Mouse (Mus musculus) midbrain, embryonic 12.5 days (tissue): ENCODE measurements around the gene Lclat1. TPM values are rescaled to one million over a fixed set of nuclear protein-coding genes. Genes with fewer than 3 reads are reported as not detected.
"Not testable (repeated sequence)": the region's sequence is repeated elsewhere in the genome, so short reads cannot be mapped to it uniquely, and the experiment has no call there.

Experiments
- ATAC-seq: fragments of 200-750 bp; cut with Nextera tagmentation; 2 replicates; pipeline ENCODE4 v1.8.0; 2017; ENCODE audit warnings: low read depth, moderate TSS enrichment, moderate library complexity; ENCODE audit not compliant: low FRiP score
- H3K27ac ChIP-seq: fragments of 300-500 bp; sonication (generic); replicated peaks from 2 replicates; pipeline ENCODE4 v1.5.1; 2016; ENCODE audit warnings: mild to moderate bottlenecking
- H3K27me3 ChIP-seq: fragments of 300-500 bp; sonication (generic); 2 replicates; pipeline ENCODE4 v1.6.1; 2016; ENCODE audit warnings: mild to moderate bottlenecking
- H3K36me3 ChIP-seq: fragments of 300-500 bp; sonication (generic); 2 replicates; pipeline ENCODE4 v1.6.1; 2016
- H3K4me1 ChIP-seq: fragments of 300-500 bp; sonication (generic); 2 replicates; pipeline ENCODE4 v1.6.1; 2016
- H3K4me2 ChIP-seq: fragments of 300-500 bp; sonication (generic); replicated peaks from 2 replicates; pipeline ENCODE4 v1.6.1; 2016; ENCODE audit warnings: mild to moderate bottlenecking, moderate library complexity
- H3K4me3 ChIP-seq: fragments of 300-500 bp; sonication (generic); 2 replicates; pipeline ENCODE4 v1.5.1; 2016; ENCODE audit warnings: mild to moderate bottlenecking
- H3K9ac ChIP-seq: fragments of 300-500 bp; sonication (generic); replicated peaks from 2 replicates; pipeline ENCODE4 v1.6.1; 2016; ENCODE audit warnings: mild to moderate bottlenecking, moderate library complexity
- H3K9me3 ChIP-seq: fragments of 300-500 bp; sonication (generic); 2 replicates; pipeline ENCODE4 v1.6.1; 2016; ENCODE audit warnings: mild to moderate bottlenecking
- WGBS: fragments of 180-500 bp; shearing (Covaris S2); methylation state at CpG from one replicate; pipeline ENCODE4 v1.1.7; 2016; 5-methylcytosine and 5-hydroxymethylcytosine counted together
- polyA plus RNA-seq: library from polyadenylated mRNA; unstranded; fragments of >200 nt; fragmentation: Nextera tagmentation; extraction: Ambion mirVana; gene quantifications from 2 replicates; pipeline ENCODE4 v1.2.1, GENCODE M21; 2016

Lclat1 gene
- polyA plus RNA-seq, 1 experiment from 2014 or later = 8.3 TPM

GRCm38 (mm10) chr17:73253291-73253969, 145.6 kb downstream of the Lclat1 start:
- ATAC-seq = no peak
- no peaks in the 10 kb centered on the region for H3K36me3 ChIP-seq
- no peak overlapping the region for H3K27ac ChIP-seq
- no peak overlapping the region for H3K9ac ChIP-seq
- no peaks in the 10 kb centered on the region for H3K27me3 ChIP-seq
- no peak overlapping the region for H3K4me2 ChIP-seq
- no peak overlapping the region for H3K4me3 ChIP-seq
- H3K9me3 ChIP-seq = no peaks in the 10 kb centered on the region
- peaks cover 7% of the 10 kb centered on the region; the same call in 1 of the 2 replicates for H3K4me1 ChIP-seq
- WGBS = 75% methylated on average over 10 of the region's 10 CpGs

GRCm38 (mm10) chr17:73255801-73256200, 148.0 kb downstream of the Lclat1 start:
- ATAC-seq = no peak
- no peak overlapping the region for H3K4me2 ChIP-seq
- H3K36me3 ChIP-seq = no peaks in the 10 kb centered on the region
- no peaks in the 10 kb centered on the region for H3K27me3 ChIP-seq
- H3K27ac ChIP-seq = no peak overlapping the region
- peaks cover 7% of the 10 kb centered on the region; the same call in 1 of the 2 replicates for H3K4me1 ChIP-seq
- H3K4me3 ChIP-seq = no peak overlapping the region
- 86% methylated on average over 5 of the region's 5 CpGs for WGBS
- H3K9ac ChIP-seq = no peak overlapping the region
- no peaks in the 10 kb centered on the region for H3K9me3 ChIP-seq

- H3K4me1 ChIP-seq = no peaks in the 10 kb centered on the region
- H3K27me3 ChIP-seq = no peaks in the 10 kb centered on the region
- no peak overlapping the region for H3K4me3 ChIP-seq
- ATAC-seq = no peak
- 0 out of 2 replicates have a peak overlapping the region, but pooled peaks have one; percentile 12 for H3K27ac ChIP-seq
- no peak overlapping the region for H3K9ac ChIP-seq
- H3K36me3 ChIP-seq = no peaks in the 10 kb centered on the region
- H3K9me3 ChIP-seq = no peaks in the 10 kb centered on the region
- H3K4me2 ChIP-seq = no peak overlapping the region
- WGBS = 65% methylated on average over 12 of the region's 12 CpGs
Observed at GRCm38 (mm10) chr17:73258620-73259019, 150.8 kb downstream of the Lclat1 start.

GRCm38 (mm10) chr17:73259258-73259657, 151.5 kb downstream of the Lclat1 start:
- H3K27ac ChIP-seq, H3K4me3 ChIP-seq, ATAC-seq, H3K9me3 ChIP-seq, H3K36me3 ChIP-seq, H3K4me2 ChIP-seq, H3K4me1 ChIP-seq, H3K27me3 ChIP-seq, H3K9ac ChIP-seq: not testable (repeated sequence)
- WGBS = 94% methylated on average over 5 of the region's 5 CpGs

GRCm38 (mm10) chr17:73262558-73262957, 154.8 kb downstream of the Lclat1 start:
- Histone ChIP-seq H3K4me1 (no peaks in the 10 kb centered on the region), H3K4me2 (no peak overlapping the region), H3K9ac (no peak overlapping the region), H3K27me3 (no peaks in the 10 kb centered on the region), H3K27ac (no peak overlapping the region), H3K36me3 (no peaks in the 10 kb centered on the region), H3K4me3 (no peak overlapping the region), H3K9me3 (no peaks in the 10 kb centered on the region)
- WGBS = 95% methylated on average over 2 of the region's 2 CpGs
- ATAC-seq = no peak

GRCm38 (mm10) chr17:73263077-73263501, 155.3 kb downstream of the Lclat1 start:
- no peak for ATAC-seq
- Histone ChIP-seq H3K4me3 (no peak overlapping the region), H3K27me3 (no peaks in the 10 kb centered on the region), H3K36me3 (no peaks in the 10 kb centered on the region), H3K9ac (no peak overlapping the region), H3K4me1 (no peaks in the 10 kb centered on the region), H3K27ac (no peak overlapping the region), H3K9me3 (no peaks in the 10 kb centered on the region), H3K4me2 (no peak overlapping the region)
- 89% methylated on average over 8 of the region's 8 CpGs for WGBS

- WGBS = 75% methylated on average over 15 of the region's 15 CpGs
- Histone ChIP-seq H3K27ac (no peak overlapping the region), H3K9me3 (no peaks in the 10 kb centered on the region), H3K4me3 (no peak overlapping the region), H3K4me1 (no peaks in the 10 kb centered on the region), H3K27me3 (no peaks in the 10 kb centered on the region), H3K36me3 (no peaks in the 10 kb centered on the region), H3K4me2 (no peak overlapping the region), H3K9ac (no peak overlapping the region)
- no peak for ATAC-seq
Observed at GRCm38 (mm10) chr17:73270871-73271796, 163.3 kb downstream of the Lclat1 start.

- no peak overlapping the region for H3K4me3 ChIP-seq
- WGBS = 86% methylated on average over 7 of the region's 7 CpGs
- no peak overlapping the region for H3K9ac ChIP-seq
- 0 out of 2 replicates have a peak, but pooled peaks have one; percentile 60 for ATAC-seq
- H3K36me3 ChIP-seq = no peaks in the 10 kb centered on the region
- no peak overlapping the region for H3K27ac ChIP-seq
- H3K9me3 ChIP-seq = no peaks in the 10 kb centered on the region
- H3K4me2 ChIP-seq = no peak overlapping the region
- no peaks in the 10 kb centered on the region for H3K27me3 ChIP-seq
- no peaks in the 10 kb centered on the region for H3K4me1 ChIP-seq
Observed at GRCm38 (mm10) chr17:73271797-73272600, 164.2 kb downstream of the Lclat1 start.

GRCm38 (mm10) chr17:73273809-73274208, 166.0 kb downstream of the Lclat1 start:
- ATAC-seq = no peak
- no peak overlapping the region for H3K4me2 ChIP-seq
- H3K27ac ChIP-seq = no peak overlapping the region
- H3K9me3 ChIP-seq = no peaks in the 10 kb centered on the region
- no peaks in the 10 kb centered on the region for H3K4me1 ChIP-seq
- no peaks in the 10 kb centered on the region for H3K36me3 ChIP-seq
- no peak overlapping the region for H3K4me3 ChIP-seq
- H3K27me3 ChIP-seq = no peaks in the 10 kb centered on the region
- 85% methylated on average over 7 of the region's 7 CpGs for WGBS
- H3K9ac ChIP-seq = no peak overlapping the region

- Histone ChIP-seq H3K36me3 (no peaks in the 10 kb centered on the region), H3K27me3 (no peaks in the 10 kb centered on the region), H3K27ac (no peak overlapping the region), H3K4me2 (no peak overlapping the region), H3K4me3 (no peak overlapping the region), H3K9me3 (no peaks in the 10 kb centered on the region), H3K4me1 (no peaks in the 10 kb centered on the region), H3K9ac (no peak overlapping the region)
- ATAC-seq = no peak
- 92% methylated on average over 10 of the region's 10 CpGs for WGBS
Observed at GRCm38 (mm10) chr17:73275066-73275465, 167.3 kb downstream of the Lclat1 start.

GRCm38 (mm10) chr17:73277770-73278169, 170.0 kb downstream of the Lclat1 start:
- no peak for ATAC-seq
- H3K4me1 ChIP-seq = no peaks in the 10 kb centered on the region
- no peak overlapping the region for H3K27ac ChIP-seq
- no peaks in the 10 kb centered on the region for H3K27me3 ChIP-seq
- H3K9me3 ChIP-seq = no peaks in the 10 kb centered on the region
- H3K4me2 ChIP-seq = no peak overlapping the region
- 93% methylated on average over 4 of the region's 4 CpGs for WGBS
- H3K36me3 ChIP-seq = no peaks in the 10 kb centered on the region
- H3K9ac ChIP-seq = no peak overlapping the region
- no peak overlapping the region for H3K4me3 ChIP-seq
